Comparison of ENCODE assay signal across 9 mouse cellular contexts in the genomic region with DNA sequence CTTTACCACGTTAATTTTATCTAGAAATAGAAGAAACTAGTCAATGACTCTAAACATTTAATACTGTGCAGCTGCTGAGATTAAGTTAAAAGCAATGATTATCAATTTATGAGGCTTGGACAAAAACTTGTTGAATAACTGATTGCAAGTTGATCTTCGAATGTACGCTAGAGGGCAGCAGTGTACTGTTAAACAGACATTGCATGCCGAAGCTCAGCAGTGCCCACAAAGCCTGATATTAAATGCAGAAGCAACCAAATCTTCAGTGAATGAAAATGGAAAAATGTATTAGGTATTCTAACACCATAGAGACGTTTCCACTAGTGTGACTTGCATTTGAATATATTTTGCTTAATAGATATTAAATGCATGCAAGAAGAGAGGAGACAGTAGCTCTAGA. TPM values are rescaled to one million over a fixed set of nuclear protein-coding genes. Genes with fewer than 3 reads are reported as not detected.
DNase-seq lines count a peak whose midpoint lies in the region; ATAC-seq and TF ChIP-seq lines count a peak whose summit lies in the region.
"Had no signal": no experiment of that assay in that cellular context is flagged by ENCODE, and none has a peak within 500 bp of the region (broad histone marks: within the 10 kb centered on the region; RNA-seq: fewer than 3 reads in every experiment).

No protein-coding gene starts in this region.

- DNase-seq in thymus, postnatal 0 days (ENCODE audit: low spot score) = peak; percentile 29
- DNase-seq in thymus, adult 18-20 months = no peak
- peak; percentile 39 to 50 for DNase-seq in adrenal gland, postnatal 36 days
- DNase-seq in embryonic facial prominence, embryonic 10.5 days (ENCODE audit: low spot score) = peak; percentile 29
- DNase-seq in hindlimb bud, embryonic 11.5 days (ENCODE audit: extremely low spot score, low read depth, low spot score) = peak; percentile 60
- DNase-seq in lung, embryonic 14.5 days = peak; percentile 92
- peak; percentile 90 for DNase-seq in retina, embryonic 14.5 days (ENCODE audit: low spot score)

- H3K4me2 ChIP-seq in lung, embryonic 14.5 days = no peak overlapping the region

- 2% methylated on average over 5 of the region's 5 CpGs for WGBS in embryonic facial prominence, embryonic 10.5 days
- WGBS in lung, embryonic 14.5 days = under 1% methylated on average over 5 of the region's 5 CpGs

- H3K4me1 ChIP-seq in embryonic facial prominence, embryonic 10.5 days = no peaks in the 10 kb centered on the region
- H3K4me1 ChIP-seq in lung, embryonic 14.5 days (ENCODE audit: insufficient read depth) = no peaks in the 10 kb centered on the region

- no peak overlapping the region for H3K9ac ChIP-seq in lung, embryonic 14.5 days

- no peak overlapping the region for H3K27ac ChIP-seq in embryonic facial prominence, embryonic 10.5 days (replicated peaks)
- no peak overlapping the region for H3K27ac ChIP-seq in lung, embryonic 14.5 days (ENCODE audit: low read depth)

- no peaks in the 10 kb centered on the region for H3K9me3 ChIP-seq in embryonic facial prominence, embryonic 10.5 days
- no peaks in the 10 kb centered on the region for H3K9me3 ChIP-seq in lung, embryonic 14.5 days (ENCODE audit: low read depth, low read length)

- H3K36me3 ChIP-seq in embryonic facial prominence, embryonic 10.5 days (replicated peaks) = no peaks in the 10 kb centered on the region
- H3K36me3 ChIP-seq in lung, embryonic 14.5 days (ENCODE audit: insufficient read depth) = no peaks in the 10 kb centered on the region

- peak; percentile 79 for TF ChIP-seq CTCF in lung, embryonic 14.5 days (IDR thresholded peaks at IDR 0.05; ENCODE audit: low read depth)

- H3K4me3 ChIP-seq in embryonic facial prominence, embryonic 10.5 days = no peak overlapping the region
- H3K4me3 ChIP-seq in lung, embryonic 14.5 days (ENCODE audit: low read depth, low read length) = no peak overlapping the region

- H3K27me3 ChIP-seq in embryonic facial prominence, embryonic 10.5 days (replicated peaks; ENCODE audit: low read depth, poor library complexity, severe bottlenecking) = no peaks in the 10 kb centered on the region
- H3K27me3 ChIP-seq in lung, embryonic 14.5 days (ENCODE audit: insufficient read depth, low read length) = no peaks in the 10 kb centered on the region

- no peak for ATAC-seq in lung, embryonic 14.5 days (ENCODE audit: insufficient read depth)

RNA-seq across cellular contexts. Expression of gene 4931428L18Rik, which starts 12.3 kb away (rescaled TPM):
- polyA plus RNA-seq in thymus, postnatal 0 days (2015; fragmentation: Nextera tagmentation; extraction: Ambion mirVana) = not detected in 2 replicates
- not detected for total RNA-seq in adrenal gland, postnatal 36 days (2021)
- not detected in 2 replicates for polyA plus RNA-seq in embryonic facial prominence, embryonic 10.5 days (2016; fragmentation: Nextera tagmentation; extraction: Ambion mirVana)
- not detected in 2 replicates for polyA plus RNA-seq in lung, embryonic 14.5 days (2014; fragmentation: Nextera tagmentation; extraction: Ambion mirVana)
- polyA plus RNA-seq: heart, embryonic 16.5 days; spleen, adult 2 months had no signal

RNA-seq across cellular contexts. Expression of gene Pih1d3, which starts 12.5 kb away (rescaled TPM):
- polyA plus RNA-seq in thymus, postnatal 0 days (2015; fragmentation: Nextera tagmentation; extraction: Ambion mirVana) = not detected in 2 replicates
- not detected for total RNA-seq in adrenal gland, postnatal 36 days (2021)
- not detected in 2 replicates for polyA plus RNA-seq in embryonic facial prominence, embryonic 10.5 days (2016; fragmentation: Nextera tagmentation; extraction: Ambion mirVana)
- not detected in 2 replicates for polyA plus RNA-seq in lung, embryonic 14.5 days (2014; fragmentation: Nextera tagmentation; extraction: Ambion mirVana)
- polyA plus RNA-seq: heart, embryonic 16.5 days; spleen, adult 2 months had no signal

RNA-seq across cellular contexts. Expression of gene Lgsn, which starts 33.9 kb away (rescaled TPM):
- not detected in 2 replicates for polyA plus RNA-seq in thymus, postnatal 0 days (2015; fragmentation: Nextera tagmentation; extraction: Ambion mirVana)
- not detected for total RNA-seq in adrenal gland, postnatal 36 days (2021)
- not detected in 2 replicates for polyA plus RNA-seq in embryonic facial prominence, embryonic 10.5 days (2016; fragmentation: Nextera tagmentation; extraction: Ambion mirVana)
- polyA plus RNA-seq in lung, embryonic 14.5 days (2014; fragmentation: Nextera tagmentation; extraction: Ambion mirVana) = not detected in 2 replicates
- polyA plus RNA-seq: heart, embryonic 16.5 days; spleen, adult 2 months had no signal

Comparison
In these comparisons a context has a peak if more than half of its experiments do, and no peak if none do; other contexts are left out.
1. DNase-seq: peak in thymus, postnatal 0 days (single experiment), adrenal gland, postnatal 36 days (2 of 2), embryonic facial prominence, embryonic 10.5 days (single experiment), hindlimb bud, embryonic 11.5 days (single experiment), lung, embryonic 14.5 days (single experiment) and retina, embryonic 14.5 days (single experiment); none in thymus, adult 18-20 months (0 of 2).